Mouse (Mus musculus): ENCODE data around the gene Gramd1a.

The Gramd1a gene

GRCm38 (mm10) chr7:31124381-31124780, 31.3 kb downstream of the Gramd1a start:
- DNase-seq (ENCODE audit: low read depth in 2 of 2, low spot score in 2 of 2): no peak

GRCm38 (mm10) chr7:31123697-31124096, 32.0 kb downstream of the Gramd1a start:
- DNase-seq (ENCODE audit: low read depth in 2 of 2, low spot score in 2 of 2): no peak

- DNase-seq (ENCODE audit: low read depth in 2 of 2, low spot score in 2 of 2): no peak
Observed at GRCm38 (mm10) chr7:31122641-31123631, 32.8 kb downstream of the Gramd1a start.

- DNase-seq (ENCODE audit: low read depth in 2 of 2, low spot score in 2 of 2): no peak
Observed at GRCm38 (mm10) chr7:31119556-31119955, 36.1 kb downstream of the Gramd1a start.

GRCm38 (mm10) chr7:31118486-31118885, 37.2 kb downstream of the Gramd1a start:
- no peak for DNase-seq (ENCODE audit: low read depth in 2 of 2, low spot score in 2 of 2)

- DNase-seq (ENCODE audit: low read depth in 2 of 2, low spot score in 2 of 2): no peak
Observed at GRCm38 (mm10) chr7:31117465-31117864, 38.2 kb downstream of the Gramd1a start.

GRCm38 (mm10) chr7:31116721-31117145, 39.0 kb downstream of the Gramd1a start:
- DNase-seq (ENCODE audit: low read depth in 2 of 2, low spot score in 2 of 2): no peak

- no peak for DNase-seq (ENCODE audit: low read depth in 2 of 2, low spot score in 2 of 2)
Observed at GRCm38 (mm10) chr7:31115587-31116043, 40.1 kb downstream of the Gramd1a start.

- no peak for DNase-seq (ENCODE audit: low read depth in 2 of 2, low spot score in 2 of 2)
Observed at GRCm38 (mm10) chr7:31115182-31115581, 40.5 kb downstream of the Gramd1a start, which contains the start of gene Hpn. TSS of gene Hpn (minus strand) at chr7:31115290.

- no peak for DNase-seq (ENCODE audit: low read depth in 2 of 2, low spot score in 2 of 2)
Observed at GRCm38 (mm10) chr7:31114646-31115045, 41.0 kb downstream of the Gramd1a start.

GRCm38 (mm10) chr7:31113800-31114199, 41.9 kb downstream of the Gramd1a start:
- DNase-seq (ENCODE audit: low read depth in 2 of 2, low spot score in 2 of 2): no peak

GRCm38 (mm10) chr7:31112036-31112435, 43.7 kb downstream of the Gramd1a start:
- no peak for DNase-seq (ENCODE audit: low read depth in 2 of 2, low spot score in 2 of 2)

GRCm38 (mm10) chr7:31110861-31111385, 44.8 kb downstream of the Gramd1a start:
- no peak for DNase-seq (ENCODE audit: low read depth in 2 of 2, low spot score in 2 of 2)

GRCm38 (mm10) chr7:31109796-31110195, 45.9 kb downstream of the Gramd1a start:
- no peak for DNase-seq (ENCODE audit: low read depth in 2 of 2, low spot score in 2 of 2)

- DNase-seq (ENCODE audit: low read depth in 2 of 2, low spot score in 2 of 2): no peak
Observed at GRCm38 (mm10) chr7:31109091-31109490, 46.6 kb downstream of the Gramd1a start.

- no peak for DNase-seq (ENCODE audit: low read depth in 2 of 2, low spot score in 2 of 2)
Observed at GRCm38 (mm10) chr7:31107781-31108180, 47.9 kb downstream of the Gramd1a start.

- no peak for DNase-seq (ENCODE audit: low read depth in 2 of 2, low spot score in 2 of 2)
Observed at GRCm38 (mm10) chr7:31106166-31106565, 49.5 kb downstream of the Gramd1a start.

GRCm38 (mm10) chr7:31105061-31105768, 50.5 kb downstream of the Gramd1a start:
- DNase-seq (ENCODE audit: low read depth in 2 of 2, low spot score in 2 of 2): no peak

GRCm38 (mm10) chr7:31100786-31101185, 54.9 kb downstream of the Gramd1a start:
- DNase-seq (ENCODE audit: low read depth in 2 of 2, low spot score in 2 of 2): no peak

- no peak for DNase-seq (ENCODE audit: low read depth in 2 of 2, low spot score in 2 of 2)
Observed at GRCm38 (mm10) chr7:31099612-31099982, 56.1 kb downstream of the Gramd1a start.

Data from CD8-positive naive resting alpha-beta T cell, adult 2 months (primary cell).